Mouse (Mus musculus) kidney, postnatal 4 days (tissue): ENCODE results near the gene Kcng4.

Experiments
- DNase-seq, 2 experiments: peaks; one replicate each; pipeline ENCODE4 v3.0.0; 2021; ENCODE audit warnings: mixed read lengths in 2 of 2

Kcng4 gene

DNA sequence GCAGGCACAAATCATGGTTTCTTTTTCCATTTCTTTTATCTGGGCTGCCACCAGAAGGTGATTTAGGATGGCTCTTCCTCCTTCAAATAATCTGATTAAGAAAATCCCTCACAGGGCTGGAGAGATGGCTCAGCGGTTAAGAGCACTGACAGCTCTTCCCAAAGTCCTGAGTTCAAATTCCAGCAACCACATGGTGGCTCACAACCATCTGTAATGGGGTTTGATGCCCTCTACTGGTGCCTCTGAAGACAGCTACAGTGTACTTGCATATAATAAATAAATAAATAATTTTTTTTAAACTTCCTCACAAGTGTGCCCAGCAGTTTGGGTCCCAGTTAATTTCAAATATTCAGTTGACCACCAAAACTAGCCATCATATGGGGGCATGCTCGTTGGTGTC, 29.3 kb downstream of the Kcng4 start:
- no peak for DNase-seq

DNA sequence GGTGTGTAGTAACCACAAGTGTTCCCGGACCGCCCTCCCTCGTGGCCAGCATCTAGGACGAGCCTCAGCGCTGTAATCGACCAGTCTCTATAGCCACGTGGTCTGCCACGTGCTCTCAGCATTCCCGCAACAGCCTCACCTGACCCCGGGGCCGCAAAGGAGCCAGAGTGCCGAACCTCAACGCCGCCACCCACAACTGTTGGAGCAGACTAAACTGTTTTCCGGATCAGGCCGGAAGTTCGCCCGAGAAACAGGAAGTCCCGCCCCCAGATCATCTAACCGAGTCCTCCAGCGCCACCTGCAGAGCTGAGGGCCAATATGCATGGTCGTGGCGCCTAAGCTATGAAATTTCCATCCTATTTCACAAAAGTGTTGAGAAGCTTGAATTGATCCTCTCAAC, 30.5 kb downstream of the Kcng4 start, which contains the start of gene Taf1c:
Gene Taf1c, minus strand, starts transcription at position 227 of the 400 bp plus-strand sequence.
- DNase-seq, result peak; percentile 96 to 97

DNA sequence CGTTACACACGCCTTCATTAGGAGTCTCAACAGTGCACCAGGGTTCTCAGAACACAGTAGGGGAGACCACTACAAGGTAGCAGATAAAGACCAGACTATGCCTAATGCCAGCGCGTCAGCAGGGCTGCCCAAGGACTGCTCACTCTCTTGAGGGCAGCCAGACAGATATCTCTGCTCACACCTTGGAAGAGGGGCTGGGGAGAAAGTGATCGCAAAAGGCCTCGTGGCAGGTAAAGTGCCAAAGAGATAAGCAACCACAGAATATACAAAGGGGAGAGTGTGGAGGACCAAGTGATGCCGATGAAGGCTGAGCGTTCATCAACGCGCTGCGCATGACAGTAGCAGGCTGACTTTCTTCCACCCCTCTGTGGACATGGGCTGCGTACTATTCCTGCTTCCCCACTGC, 31.1 kb downstream of the Kcng4 start:
- no peak for DNase-seq

DNA sequence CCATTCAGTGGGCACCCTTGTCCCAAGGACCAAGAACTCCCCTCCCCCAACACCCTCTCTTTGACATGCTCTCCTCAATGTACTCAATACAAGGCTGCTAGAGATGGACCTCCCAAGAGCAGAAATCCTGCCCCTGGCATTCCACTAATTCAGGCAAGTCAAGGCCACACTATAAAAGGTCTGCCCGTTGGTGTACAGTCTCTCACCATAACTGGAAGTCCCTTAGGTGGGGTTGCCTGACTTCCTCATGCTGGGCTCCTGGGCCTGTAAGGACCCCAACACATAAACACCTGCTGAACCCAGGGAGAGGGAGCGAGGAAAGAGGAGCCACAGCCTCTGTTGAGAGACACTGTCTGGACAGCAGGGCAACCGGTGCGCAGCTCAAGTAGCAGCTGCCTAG, 31.7 kb downstream of the Kcng4 start:
- DNase-seq, result no peak

DNA sequence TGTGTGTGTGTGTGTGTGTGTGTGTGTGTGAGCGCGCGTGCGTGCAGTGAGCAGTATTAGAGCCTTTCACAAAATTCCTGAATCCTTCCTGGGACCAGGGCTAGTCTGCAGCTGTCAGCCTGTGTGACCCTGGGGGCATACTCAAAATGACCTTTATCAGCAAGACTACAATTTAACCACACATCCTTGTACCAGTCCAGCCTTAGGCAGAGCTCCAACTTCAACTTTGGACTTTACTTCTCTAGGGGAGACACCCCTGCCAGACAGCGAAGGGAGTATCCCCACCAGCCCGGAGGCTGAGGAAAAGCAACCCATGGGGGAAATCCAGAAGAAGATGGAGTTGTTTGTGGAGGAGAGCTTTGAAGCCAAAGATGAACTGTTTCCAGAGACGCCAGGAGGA, 44.0 kb downstream of the Kcng4 start:
- DNase-seq, result no peak

DNA sequence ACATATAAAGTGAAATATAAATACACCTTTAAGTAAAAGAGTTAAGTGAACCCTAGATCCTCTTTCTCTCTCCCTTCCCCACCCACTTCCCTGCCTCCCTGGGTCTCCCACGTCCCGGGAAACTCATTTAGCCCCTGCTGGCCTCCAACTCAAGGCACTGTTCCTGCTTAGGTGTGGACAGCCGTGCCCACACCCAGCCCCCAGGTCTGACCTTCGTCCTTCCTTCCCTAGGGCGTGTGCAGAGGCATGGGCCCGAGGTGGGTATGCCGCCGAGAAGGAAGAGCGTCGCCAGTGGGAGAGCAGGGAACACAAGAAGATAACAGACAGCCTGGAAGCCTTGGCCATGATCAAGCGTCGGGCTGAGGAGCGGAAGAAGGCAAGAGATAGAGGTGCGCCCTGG, 45.1 kb downstream of the Kcng4 start:
- DNase-seq, result no peak

DNA sequence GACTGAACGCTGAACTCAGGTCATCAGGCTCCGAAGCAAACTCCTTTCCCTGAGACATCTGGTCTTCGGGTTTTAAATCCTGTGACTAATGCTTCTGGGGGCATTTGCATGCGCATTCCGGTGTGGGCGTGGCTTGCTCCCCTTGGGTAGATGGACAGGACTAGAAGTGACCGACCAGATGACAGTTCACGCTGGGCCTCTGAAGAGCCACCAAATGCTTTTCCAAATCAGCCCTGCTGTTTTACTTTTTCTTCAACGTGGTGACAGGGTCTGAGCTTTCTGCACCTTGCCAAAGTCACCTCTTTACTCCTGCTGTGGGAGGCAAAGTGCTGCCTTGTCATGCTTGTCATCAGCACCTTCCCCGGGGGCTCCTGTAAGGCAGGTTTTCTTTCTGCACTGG, 46.6 kb downstream of the Kcng4 start:
- peak; percentile 26 to 42 for DNase-seq

DNA sequence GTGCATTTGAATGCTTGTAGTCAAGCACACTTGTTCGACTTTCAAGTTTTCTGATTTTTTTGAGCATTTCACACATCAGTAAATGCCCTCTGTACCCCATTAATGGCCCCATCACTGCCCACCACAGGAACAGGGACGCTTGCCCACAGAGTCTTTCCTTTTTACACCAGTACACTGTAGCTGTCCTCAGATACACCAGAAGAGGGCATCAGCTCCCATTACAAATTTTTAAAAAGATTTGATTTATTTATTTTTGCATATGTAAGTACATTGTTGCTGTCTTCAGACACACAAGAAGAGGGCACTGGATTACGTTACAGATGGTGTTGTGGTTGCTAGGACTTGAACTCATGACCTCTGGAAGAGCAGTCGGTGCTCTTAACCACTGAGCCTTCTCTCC, 47.2 kb downstream of the Kcng4 start:
- DNase-seq, result no peak

DNA sequence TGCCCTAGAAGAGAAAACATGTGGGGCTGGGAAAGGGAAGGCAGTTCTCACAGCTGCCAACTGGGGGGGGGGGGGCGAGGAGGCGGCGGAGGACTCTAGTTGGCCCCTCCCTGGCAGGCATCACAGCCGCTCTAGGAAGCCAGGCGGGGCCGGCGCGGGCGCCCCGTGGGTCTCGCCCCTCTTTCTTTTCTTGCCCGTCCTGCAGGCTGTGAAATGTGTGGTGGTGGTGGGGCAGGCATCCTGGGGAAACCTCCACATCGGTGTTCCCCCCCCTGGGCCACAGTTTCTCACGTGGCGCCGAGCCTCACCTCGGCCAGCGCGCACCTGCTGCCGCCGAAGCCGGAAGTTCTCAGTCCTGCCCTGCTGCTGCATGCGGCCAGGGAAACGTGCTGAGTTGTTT, 49.6 kb downstream of the Kcng4 start:
- DNase-seq, result no peak

DNA sequence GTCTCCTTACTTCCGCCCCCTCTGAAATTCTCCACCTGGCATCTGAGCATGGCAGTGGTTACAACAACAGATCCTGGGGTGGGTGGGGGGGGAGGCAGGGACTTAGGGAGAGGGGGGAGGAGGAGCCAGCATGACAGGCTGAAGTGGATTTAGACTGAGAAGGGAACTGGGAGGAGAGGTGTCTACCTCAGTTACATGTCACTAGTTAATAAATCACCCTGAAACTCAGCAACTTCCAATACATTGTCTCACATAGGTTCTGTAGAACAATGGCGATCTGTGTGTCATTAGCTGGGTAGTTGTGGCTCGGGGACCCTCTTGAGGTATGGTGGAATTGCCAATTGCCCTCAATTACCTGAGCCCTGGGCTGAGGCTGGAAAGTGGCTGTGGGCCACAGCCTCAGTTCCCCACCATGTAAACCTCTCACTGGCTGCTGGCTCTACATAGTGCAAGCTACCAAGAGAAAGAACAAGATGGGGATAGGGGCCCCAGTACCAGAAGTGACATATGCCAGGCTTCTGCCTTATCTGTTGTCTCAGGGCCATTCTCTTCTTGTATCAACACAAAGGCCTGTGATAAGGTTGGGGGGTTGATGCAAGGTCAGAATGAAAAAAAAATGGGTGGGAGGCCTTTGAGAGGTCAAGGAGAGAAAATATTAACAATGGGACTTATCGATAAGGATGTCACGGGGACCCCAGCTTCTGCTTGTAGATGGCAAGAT, 54.9 kb downstream of the Kcng4 start:
- DNase-seq, result no peak

DNA sequence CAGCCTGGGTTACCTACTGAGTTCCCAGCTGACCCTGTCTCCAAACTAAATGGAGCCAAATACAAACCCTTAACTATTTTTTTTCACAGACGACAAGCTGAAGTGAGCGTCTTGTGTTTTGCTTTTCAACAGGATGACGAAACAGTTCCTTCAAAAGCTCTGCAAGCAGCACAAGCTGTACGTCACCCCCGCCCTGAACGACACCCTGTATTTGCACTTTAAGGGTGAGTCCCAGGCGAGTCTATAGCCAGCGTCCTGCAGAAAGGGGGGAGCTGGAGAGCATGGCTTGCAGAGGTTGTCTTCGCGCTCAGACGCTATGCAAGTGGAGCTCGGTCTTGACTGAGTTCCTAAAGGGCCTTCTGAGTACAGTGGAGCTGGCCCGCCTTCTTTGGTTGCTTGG, 56.4 kb downstream of the Kcng4 start:
- DNase-seq, result no peak

DNA sequence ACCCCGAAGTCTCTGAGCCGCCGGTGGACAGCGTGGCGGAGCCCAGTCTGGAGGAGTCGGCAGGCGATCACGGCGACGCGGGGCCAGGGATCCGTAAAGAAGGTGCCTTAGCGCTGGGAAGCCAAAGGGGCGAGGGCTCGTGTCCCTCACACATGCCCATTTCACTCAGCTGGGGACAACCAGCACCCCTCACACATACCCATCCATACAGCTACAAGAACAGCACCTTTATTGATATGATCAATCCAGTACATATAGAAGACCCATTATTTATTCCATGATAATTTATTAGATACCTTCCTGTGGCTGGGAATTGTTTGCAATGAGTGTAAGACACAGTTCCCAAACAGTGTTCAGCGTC, 60.1 kb downstream of the Kcng4 start:
- no peak for DNase-seq

DNA sequence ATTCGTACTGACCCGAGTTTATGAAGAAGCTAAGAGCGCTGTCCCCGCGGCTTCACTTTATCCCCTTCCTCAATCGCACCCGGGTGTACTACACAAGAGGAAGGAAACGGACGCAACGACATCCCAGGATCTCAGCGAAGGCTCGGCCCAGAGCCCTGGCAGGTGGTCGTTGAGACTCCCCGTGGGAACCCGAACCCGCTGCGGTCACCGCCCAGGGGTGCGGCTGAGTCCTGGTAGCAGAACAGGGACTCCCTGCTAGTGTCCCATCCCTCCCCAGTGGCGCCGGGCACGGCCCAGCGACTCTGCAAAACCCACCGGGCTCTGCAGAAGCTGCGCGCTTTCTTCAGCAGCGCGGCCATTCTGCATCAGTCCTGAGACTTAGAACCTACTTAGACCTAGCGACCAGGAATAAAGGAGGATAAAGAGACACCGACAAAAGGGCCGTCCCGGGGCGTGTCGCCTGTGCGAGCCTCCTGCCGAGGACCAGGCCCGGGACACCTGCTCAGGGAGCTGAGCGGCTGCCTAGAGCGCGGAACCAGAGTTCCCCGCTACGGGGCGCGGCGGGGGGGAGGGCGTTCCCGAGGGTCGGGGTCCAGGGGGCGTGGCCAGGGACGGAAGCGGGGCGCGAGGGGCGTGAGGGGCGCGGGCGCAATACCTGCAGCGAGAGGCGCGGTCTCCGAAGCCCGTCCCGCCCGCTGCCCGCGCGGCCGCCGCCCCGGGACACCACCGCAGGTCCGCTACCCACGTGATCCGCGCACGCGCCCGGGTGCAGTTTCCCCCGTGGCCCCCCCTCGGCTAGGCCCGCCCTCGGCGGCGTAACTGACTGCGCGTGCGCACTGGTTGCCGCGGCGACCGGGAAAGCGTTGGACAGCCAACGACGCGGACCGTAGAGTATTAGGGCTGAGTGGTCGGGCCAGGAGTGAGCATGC, 60.8 kb downstream of the Kcng4 start, which contains the start of the genes Hsdl1 and Dnaaf1:
Gene Hsdl1, minus strand, starts transcription at position 747 of the 929 bp plus-strand sequence.
Gene Dnaaf1, plus strand, starts transcription at position 799 of the 929 bp plus-strand sequence.
- peak; percentile 98 for DNase-seq
